Mouse (Mus musculus) G1E-ER4 (cell line): Measurements from ENCODE around the gene Slu7. TPM values are rescaled to one million over a fixed set of nuclear protein-coding genes. Genes with fewer than 3 reads are reported as not detected.

Experiments used
- GATA1 ChIP-seq: IDR thresholded peaks from one replicate; pipeline ENCODE4 v1.8.0; 2012; ENCODE audit warnings: low read length, inconsistent platforms
- polyA plus RNA-seq: library from polyadenylated mRNA; stranded (reverse); fragments of >175 nt; gene quantifications from 2 replicates; pipeline ENCODE4 v1.2.3, GENCODE M21; 2012

Gene Slu7
- polyA plus RNA-seq, 1 experiment, result 2.6 TPM

DNA sequence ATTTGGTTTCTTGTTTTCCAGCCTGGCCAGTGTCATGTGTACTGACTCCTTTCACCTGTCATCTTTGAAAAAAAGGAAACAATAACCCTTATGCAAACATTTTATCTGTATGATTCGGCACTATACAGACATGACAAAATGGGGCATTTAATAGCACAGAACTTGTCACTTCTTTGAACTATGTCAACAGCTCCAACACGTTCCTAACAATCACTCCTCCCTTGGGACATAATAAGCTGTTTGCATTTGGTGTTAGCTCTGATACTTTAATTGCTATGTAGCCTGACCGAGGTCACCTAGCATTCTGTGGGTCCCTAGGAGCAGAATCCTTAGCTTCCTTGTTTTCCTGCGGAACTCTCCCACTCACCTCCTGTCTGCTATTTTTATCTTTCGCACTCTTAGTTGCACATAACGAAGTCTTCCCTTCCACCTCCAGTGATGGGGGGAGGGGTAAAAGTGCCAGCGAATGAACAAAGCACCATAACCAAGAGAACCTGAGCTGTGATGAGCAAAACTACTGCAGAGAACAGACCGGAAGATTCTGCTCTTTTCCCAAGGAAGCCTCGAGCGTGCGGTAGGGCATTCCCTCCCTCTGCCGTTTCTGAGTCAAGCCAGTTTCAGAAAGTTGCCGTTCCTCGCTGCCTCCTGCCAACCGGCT is 29.3 kb upstream of the Slu7 start:
- no peak for TF ChIP-seq GATA1

DNA sequence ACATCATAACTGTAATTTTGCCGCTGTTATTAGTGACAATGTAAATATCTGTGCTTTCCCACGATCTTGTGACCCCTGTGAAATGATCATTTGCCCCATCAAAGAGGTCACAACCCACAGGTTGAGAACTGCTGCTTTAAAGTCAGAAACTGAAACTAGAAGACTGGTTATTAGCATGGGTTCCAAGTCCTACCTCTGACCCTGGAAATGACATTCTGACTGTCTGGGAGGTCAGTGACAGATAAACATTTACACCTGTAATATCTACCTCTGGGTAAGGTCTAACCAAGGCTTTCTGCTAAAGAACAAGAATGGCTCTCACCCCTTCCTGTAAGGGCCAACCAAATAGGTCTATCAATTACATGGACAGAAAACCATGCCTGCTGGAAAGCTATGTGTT is 24.7 kb upstream of the Slu7 start:
- no peak for TF ChIP-seq GATA1

DNA sequence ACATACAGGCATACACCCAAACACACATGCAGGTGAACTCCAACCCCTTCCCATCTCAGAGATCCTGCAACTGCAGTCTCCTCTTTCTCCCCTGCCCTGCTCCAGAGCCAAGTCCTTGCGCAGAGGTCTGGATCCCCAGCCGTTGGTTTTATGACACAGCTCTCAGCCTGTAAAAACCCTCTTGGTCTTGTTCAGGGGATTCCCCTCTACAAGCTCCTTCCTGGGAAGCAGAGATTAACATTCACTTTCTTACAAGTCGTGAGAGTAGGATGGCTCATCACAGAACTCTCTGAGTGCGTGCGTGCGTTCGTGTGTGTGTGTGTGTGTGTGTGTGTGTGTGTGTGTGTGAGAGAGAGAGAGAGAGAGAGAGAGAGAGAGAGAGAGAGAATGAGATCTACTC is 23.3 kb upstream of the Slu7 start:
- TF ChIP-seq GATA1, result no peak

DNA sequence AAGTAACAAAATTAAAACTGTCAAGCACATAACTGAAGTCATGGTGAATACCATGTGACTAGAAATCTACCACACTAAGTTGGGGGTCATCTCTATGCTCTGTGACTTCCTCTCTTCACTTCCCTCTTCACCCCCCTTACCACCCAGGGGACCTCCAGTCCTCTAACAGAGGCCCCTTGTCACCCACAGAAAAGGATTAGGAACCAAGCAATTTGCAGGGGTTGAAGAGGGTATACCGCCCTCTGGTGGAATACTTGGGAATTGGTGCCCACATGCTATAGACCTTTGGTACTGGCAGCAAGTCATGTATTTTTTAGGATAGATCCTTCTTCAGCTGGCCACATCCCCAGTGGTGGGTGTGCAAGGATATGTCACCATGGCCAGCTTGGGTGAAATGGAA is 22.1 kb upstream of the Slu7 start:
- no peak for TF ChIP-seq GATA1

DNA sequence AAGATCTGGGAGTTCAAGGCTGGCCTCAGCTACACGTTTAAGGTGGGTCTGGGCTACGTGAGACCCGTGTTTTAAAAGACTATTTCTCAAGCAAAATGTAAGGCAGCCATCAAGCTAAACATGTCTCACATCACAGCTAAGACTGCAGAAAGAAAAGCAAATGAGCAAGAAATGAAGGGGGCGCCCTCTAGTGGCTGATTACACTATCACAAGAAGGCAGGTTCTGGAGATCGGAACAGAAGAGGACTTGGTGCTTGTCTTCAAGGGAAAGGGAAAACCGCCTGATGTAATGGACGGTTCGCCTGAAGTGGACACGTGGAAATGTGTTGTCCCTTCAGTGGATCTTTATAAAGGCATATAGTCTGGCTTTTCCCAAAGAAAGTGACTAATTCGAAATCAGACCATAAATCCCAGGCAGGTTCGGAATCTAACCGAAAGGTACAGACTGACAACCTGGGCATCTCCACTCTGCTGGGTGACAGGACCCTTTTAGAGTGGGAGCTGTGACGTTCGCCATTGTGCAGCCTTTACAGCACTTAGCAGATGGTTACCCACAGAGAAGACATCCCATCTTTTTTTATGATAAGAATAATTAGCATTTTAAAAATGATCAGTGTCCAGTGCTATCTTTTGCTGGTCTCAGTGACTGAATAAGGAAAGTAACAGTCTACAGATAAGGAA is 20.6 kb upstream of the Slu7 start:
- TF ChIP-seq GATA1, result no peak

DNA sequence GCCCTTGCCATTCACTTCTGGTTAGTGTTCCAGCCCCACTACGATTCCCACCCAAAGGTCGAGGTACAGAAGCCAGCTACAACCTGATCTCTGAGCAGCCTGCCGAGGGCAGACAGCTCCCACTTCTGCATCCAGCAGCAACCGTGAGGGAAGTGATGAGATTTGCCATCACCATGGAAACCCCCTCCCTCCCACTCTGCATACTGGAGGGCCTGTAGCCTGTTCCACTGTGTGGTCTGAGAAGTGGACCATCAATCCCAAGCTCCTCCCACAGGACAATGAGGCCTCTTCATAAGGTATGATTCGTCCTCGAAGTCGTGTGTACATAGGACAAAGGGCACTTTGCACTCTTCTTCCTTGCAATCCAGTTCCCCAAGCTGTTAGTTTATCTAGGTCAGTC is 16.3 kb upstream of the Slu7 start:
- TF ChIP-seq GATA1, result no peak

DNA sequence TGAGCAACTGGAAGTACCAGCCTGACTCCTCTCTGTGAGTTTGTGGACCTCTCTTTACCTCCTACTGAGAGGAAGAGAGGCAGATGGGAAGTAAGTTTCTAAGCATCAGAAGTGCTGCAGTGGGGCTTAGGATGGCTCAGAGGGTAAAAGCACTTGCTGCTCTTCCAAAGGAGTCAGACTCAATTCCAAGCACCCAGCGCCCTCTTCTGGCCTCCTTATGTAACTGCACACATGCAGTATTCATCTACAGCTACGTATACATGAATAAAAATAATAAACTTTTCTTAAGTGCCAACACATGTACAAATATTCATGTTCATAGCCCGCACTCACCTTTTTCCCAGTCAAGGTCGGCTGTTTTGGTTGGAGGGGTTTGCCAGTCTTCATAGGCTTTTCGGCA is 9.2 kb upstream of the Slu7 start:
- no peak for TF ChIP-seq GATA1

DNA sequence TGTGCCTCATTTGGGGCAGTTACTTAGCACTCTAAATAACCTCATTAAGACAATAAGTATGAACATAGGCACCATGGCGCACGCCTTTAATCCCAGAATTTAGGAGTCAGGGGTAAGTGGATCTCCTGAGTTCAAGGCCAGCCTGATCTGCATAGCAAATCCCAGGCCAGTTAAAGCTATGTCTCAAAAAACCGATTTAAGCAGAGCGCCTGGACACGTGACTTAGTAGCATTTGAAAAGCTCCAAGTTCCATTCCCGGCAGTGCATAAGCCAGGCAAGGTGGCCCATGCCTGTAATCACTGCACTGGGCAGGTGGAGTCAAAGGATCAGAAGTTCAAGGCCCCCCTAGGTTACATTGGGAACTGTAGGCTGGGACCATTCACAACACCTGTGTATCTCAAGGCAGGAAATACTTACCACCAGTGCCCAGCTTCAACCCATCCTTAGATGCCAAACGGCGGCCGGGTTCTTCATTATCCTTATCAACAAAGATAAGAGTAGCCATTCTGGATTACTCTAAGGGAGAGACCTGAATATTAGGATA is 8.3 kb upstream of the Slu7 start:
- no peak for TF ChIP-seq GATA1

DNA sequence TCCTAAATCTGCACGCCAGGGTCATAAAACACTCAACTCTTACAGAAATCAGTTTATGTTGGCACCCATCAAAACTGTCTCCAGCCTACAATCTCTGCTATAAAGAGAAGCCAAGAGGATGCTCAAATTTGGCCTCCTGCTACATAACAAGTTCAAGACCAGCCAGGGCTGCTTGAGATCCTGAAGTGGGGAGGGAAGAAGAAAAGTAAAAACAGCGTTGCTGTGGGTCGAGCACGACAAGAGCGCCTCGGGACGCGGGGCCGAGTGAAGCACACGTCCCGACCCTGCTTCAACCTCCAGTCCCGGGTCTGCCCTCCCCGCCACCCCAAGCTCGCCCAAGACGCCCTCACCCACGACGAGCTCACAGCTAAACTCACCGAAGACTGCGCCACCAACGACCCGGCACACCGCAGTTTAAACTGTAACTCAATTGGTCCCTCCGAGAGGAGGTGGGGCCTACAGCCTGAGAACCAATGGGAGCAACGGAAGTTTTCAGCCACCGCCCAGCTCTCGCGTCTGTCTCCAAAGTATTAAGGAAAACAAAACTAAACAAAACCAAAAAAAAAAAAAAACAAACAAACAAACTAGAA is 7.6 kb upstream of the Slu7 start, which contains the start of gene Pttg1:
Gene Pttg1, minus strand, starts transcription at position 428 of the 590 bp plus-strand sequence.
- TF ChIP-seq GATA1, result no peak

DNA sequence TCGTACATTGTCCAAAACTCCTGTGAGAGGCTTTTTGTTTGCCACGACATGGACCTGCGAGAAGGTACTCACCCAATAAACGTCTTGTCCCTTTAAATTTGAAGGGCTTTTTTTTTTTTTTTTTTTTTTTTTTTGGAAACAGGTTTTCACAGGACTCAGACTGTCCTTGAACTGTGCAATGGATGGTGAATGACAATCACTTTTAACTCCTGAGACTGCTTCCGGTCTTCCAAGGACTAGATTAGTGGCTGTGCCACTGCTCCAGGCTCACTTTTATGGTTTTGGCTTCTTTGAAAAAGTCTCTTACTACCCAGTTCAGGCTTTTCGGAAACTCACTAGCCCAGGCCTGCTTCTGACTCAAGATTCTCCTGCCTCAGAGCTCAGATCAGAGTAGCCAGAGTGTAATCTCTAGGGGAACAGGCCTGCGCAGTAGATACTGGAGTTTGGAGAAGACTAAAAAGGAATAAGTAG is 7.1 kb upstream of the Slu7 start:
- no peak for TF ChIP-seq GATA1

DNA sequence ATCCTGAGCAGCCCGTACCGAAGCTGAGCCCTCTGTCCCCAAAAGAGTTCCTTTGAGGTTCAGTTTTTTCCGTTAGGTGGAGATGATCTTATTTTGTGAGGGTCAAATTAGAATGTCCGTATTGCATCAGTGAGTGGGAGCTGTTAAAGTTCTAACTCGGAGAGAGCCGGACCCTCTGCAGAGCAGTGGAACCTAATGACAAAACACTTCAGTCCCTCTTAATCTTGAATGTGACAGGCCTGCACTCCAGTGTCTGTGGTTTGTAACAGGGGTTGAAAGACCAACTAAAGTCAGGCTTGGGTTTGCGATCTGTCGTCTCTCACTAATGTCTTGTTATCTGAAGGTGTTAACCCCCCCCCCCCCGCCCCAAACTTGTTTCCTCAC is 472 bp downstream of the Slu7 start:
- no peak for TF ChIP-seq GATA1

DNA sequence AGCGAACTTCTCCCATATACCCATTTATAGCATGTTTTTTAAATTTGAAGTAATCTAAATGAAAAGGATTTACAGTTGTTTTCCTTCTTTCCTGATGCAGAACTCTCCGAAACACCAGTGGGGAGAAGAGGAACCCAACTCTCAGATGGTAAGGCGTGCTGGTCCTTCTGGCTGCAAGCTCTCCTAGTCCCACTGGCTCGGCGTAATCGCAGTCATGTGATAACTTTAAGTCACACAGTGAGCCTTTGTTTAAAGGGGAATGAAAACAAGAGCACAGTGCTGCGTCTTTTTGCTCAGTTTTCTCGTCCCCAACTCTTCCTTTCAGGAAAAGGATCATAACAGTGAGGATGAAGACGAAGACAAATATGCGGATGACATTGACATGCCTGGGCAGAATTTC is 7.6 kb downstream of the Slu7 start:
- TF ChIP-seq GATA1, result no peak

DNA sequence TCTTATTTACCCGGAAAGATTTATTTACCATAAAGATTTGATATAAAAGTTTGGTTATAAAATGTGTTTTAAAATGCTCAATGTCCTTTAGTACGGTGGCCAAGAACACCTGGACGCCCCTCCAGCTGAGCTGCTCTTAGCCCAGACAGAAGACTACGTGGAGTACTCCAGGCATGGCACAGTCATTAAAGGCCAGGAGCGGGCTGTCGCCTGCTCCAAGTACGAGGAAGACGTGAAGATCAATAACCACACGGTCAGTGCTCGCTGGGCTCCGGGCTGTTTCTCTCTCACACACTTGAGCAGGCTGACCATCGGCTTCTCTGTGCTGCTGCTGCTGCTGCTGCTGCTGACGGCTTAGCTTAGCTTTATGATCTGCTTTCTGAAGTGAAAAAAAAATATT is 9.6 kb downstream of the Slu7 start:
- TF ChIP-seq GATA1, result no peak

DNA sequence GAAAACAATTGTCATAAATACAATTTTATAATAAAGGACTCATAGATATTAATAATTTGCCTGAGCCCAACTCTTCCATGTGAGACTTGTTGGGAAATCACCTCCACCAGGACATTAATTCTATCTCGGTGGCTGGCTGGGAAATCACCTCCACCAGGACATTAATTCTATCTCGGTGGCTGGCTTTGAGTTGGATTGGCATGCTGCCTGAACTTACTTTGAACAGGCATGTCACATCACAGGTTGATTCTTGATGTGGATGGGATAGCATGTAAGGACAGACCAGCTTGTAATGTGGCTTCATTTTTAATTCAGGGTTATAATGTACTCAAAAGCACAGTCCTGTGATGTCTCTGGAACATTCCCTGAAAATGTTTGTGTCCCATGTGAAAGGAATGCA is 16.4 kb downstream of the Slu7 start:
- no peak for TF ChIP-seq GATA1

DNA sequence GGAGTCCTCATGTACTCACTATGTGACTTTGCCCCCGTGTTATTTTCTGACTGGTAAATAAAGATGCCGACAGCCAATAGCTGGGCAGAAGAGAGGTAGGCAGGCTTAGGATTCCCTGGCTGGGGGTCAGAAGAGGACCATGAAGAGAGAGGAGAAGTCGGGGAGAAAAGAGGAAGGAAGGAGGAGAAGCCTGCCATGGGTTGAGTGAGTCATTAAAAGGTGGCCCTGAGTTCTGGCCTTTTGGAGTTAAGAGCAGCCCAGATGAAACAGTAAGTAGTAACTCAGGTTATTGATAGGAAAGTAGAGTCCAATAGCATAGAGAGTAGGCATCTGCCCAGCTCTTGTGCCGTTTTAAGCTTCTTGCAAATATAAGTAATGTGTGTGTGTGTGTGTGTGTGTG is 17.8 kb downstream of the Slu7 start:
- TF ChIP-seq GATA1, result no peak

DNA sequence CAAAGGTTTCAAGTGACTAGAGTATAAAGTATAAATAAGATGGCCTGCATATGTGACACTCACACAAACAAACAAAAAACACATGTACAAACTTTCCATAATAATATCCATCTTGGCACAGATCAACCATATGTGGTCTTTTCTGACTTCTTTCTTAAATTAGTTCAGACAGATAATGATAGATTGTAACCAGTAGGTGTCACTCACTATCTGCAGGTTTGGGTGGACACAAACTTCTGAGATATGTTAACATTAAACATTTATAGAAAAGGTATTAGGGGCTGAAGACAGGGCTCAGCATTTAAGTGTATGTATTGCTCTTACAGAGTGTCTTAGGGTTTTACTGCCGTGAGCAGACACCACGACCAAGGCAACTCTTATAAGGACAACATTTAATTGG is 18.7 kb downstream of the Slu7 start:
- TF ChIP-seq GATA1, result no peak

DNA sequence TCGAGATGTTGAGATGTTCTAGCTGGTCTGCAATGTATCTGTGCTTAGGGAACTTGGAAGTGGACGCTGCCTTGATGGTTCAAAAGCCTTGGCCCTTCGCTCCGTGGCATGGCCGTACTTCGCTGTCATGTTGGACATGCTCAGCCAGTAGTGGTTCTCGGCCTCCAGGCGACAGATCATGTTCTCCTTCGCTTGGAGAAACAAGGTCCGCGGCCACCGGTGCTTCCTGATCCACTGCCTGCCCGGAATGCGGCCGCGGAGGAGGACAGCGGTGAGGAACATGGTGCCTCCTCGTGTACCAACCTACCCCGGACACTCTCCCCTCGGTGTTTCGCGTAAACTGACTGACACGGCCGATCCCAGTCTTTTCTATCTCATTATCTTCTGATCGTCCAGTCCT is 29.7 kb downstream of the Slu7 start:
- no peak for TF ChIP-seq GATA1
